Mouse (Mus musculus) embryonic fibroblast, embryonic 13.5 days (primary cell): ENCODE data around the gene Kif1c.

ENCODE experiments used
- CTCF ChIP-seq: IDR thresholded peaks from 2 replicates; pipeline ENCODE4 v1.5.1; 2011; ENCODE audit warnings: mild to moderate bottlenecking, control low read depth, low read length, moderate library complexity, borderline replicate concordance; ENCODE audit not compliant: insufficient read depth
- POLR2A ChIP-seq: IDR thresholded peaks from 2 replicates; pipeline ENCODE4 v1.6.1; 2011; ENCODE audit warnings: low read depth, mild to moderate bottlenecking, control low read depth, low read length, moderate library complexity

- TF ChIP-seq POLR2A: peak; percentile 80; the same call in 1 of the 2 replicates
- no peak for TF ChIP-seq CTCF
Measured at GRCm38 (mm10) chr11:70669582-70670345, 30.6 kb upstream of the Kif1c start.
